Mouse (Mus musculus): ENCODE data around the gene Rer1.

Gene Rer1

DNA sequence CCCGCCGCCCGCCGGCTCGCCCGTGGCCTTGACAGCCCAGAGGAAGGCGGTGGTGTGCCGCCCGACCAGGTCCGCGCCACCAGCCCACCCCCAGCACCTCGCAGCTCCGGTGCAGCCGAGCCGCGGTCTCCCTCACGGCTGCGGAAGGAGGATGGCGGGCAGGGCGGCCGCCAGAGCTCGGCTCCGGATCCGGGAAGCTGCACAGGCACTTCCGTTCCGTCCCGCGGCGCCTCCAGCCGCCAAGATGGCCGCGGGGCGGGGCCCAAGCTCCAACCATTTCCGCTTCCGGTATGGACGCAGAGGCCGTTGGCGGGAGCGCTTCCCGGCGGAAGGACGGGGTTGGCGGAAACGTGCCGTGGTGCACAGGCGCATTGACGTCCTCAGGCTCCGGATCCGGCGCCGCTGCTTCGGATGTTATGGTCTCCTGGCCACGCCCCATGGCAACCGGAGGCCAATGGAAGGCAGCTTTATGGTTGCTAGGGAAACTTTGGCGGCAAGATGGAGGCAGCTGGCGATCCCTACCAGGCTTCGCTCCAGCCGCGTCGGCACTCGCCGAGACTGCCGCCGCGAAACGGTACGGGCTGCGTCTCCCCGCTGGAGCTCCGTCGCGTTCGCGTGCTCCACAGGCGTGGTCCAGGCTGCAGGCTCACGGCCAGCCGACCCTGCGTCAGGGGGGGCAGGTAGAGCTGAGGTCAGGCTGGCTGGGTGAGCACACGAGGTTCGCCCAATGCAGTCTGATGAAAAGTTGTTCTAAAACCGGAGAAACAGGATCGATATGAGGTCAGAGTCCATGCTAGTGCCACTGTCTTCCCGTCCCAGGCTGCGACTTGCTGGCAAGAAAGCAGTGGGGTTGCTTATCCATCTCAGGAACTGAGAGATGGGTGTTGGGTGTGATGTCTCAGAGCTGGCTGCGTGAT lies at the start of gene Rer1, which contains the start of gene Morn1:
TSS of gene Rer1 (minus strand) at position 275 of the 917 bp plus-strand sequence.
TSS of gene Morn1 (plus strand) at position 470 of the 917 bp plus-strand sequence.
- DNase-seq (ENCODE audit: low spot score), result peak; percentile 99

GRCm38 (mm10) chr4:155134686-155135172 lies 48.5 kb upstream of the Rer1 start:
- no peak for DNase-seq (ENCODE audit: low spot score)

DNA sequence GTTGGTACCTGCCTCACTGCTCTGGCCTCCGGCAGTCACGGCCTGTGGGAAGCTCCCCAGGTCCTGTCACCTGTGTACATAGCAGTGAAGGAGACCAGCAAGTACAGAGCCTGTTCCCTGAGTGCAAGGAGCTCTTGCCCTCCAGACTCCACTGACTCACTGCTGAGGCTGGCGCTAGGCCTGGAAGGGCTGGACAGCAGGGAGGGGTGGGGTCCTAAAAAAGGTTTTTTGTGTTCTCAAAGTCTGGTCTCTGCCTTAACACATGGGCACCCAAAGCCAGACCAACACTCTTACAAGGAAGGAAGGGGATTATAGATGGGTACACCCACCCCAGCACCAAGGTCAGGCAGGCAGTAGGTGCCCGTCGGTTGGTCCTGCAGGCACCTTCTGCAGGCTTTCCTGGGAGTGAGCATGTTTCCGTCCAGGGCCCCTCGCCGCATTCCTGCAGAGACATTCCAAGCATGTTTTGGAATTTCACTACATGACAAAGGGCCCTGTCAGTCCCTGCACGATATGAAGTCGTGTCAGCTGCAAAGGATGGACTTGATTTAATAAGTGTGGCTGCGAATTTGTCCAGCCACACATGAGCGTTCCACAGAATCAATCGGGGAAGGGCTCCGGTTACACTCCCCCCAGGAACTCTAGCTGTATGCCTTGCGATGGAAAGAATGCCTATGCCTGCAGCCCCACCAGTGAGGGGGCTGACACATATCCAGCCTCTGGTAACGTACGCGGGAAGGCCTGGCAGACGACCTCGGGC lies 47.7 kb upstream of the Rer1 start:
- DNase-seq (ENCODE audit: low spot score), result no peak

DNA sequence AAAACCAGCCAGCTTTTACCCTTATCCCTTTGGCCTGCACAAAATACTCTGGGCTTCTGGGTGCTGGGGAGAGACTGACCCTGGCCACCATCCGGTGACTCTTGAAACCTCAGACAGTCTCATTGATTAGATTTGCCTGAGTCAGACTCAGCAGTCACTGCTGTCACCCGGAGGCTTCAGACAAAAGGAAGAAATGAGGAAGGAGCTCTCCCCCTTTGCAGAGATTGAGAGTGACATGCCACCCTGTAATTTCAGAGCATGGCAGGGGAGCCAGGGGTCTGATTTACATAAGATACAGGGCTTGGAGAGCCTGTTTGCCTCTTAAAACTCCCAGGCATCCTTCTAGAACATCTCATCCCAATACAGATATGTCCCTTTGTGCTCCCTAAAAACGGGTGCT lies 47.0 kb upstream of the Rer1 start:
- no peak for DNase-seq (ENCODE audit: low spot score)

DNA sequence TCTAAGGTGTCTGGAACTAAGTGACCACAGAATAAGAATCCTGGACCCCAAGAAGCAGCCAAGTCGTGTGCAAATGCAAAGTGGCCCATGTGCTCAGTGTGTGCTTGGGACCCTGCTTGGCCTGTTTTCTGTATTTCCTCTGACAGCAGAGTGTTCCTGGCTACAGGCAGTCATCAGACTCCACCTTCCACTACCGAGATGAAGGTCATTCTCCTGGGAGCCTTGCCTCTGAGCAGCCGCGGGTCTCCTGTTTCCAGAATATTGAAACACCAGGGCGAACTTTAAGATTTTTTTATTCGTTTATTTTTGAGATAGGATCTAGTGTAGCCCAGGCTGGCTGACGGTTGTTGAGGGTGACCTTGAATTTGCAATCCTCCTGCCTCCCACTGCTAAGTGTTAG lies 44.4 kb upstream of the Rer1 start:
- no peak for DNase-seq (ENCODE audit: low spot score)

- peak; percentile 50 for DNase-seq (ENCODE audit: low spot score)
Measured at GRCm38 (mm10) chr4:155129996-155130395, 43.8 kb upstream of the Rer1 start.

GRCm38 (mm10) chr4:155129132-155129917 lies 43.1 kb upstream of the Rer1 start:
- DNase-seq (ENCODE audit: low spot score), result no peak

DNA sequence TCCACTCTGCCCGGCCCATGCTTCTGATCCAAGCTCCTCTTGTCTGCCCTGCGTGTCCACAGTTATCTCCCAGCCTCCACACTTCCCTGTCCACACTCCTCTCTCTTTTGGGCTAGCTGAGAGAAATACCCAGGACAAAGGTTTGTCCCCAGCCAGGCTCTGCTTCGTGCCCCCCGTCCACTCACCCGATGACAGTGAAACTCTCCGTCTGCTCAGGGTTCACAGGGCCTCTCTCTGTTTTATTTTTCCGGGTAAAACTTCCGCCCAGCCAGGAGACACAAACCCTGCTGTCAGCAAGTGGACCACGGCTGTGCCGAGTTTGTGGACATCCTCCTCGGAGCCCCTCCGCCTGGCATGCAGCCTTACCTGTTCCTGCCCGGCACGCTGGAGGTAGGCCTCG lies 42.2 kb upstream of the Rer1 start:
- no peak for DNase-seq (ENCODE audit: low spot score)

DNA sequence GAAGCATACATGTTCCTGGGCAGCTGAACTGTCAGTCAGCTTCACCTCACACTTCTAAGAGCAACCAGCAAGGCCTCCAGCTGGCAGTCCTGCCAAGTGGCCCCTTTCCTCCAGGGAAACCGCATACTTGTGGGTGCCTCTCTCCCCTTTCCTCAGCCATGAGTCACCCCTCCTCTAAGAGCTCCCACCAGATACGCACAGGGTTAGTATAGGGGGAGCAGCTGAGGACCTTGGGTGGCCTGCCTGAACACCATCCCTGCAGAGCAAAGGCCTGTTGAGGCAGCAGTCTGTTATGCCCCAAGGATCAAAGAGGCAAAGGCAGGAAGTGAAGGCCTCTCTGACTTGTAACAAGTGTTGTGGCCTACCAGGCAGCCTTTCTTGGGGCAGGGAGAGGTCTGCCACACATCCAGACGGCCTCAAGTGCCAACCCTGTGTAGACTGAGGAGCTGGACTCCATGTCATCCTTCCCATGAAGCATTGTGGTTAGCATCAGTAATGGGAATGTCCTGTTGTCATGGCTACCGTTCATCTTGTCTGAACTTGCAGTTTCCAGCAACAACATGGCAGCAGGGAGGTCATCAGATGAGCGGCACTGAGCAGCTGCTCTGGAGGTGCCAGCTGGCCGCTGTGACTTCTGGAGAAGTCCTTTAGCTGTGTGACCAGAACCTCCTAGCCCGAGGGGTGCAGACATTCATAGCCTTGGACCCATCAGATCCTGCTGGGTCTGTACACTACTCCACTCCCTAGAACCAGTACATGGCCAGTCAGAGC lies 40.6 kb upstream of the Rer1 start:
- no peak for DNase-seq (ENCODE audit: low spot score)

DNA sequence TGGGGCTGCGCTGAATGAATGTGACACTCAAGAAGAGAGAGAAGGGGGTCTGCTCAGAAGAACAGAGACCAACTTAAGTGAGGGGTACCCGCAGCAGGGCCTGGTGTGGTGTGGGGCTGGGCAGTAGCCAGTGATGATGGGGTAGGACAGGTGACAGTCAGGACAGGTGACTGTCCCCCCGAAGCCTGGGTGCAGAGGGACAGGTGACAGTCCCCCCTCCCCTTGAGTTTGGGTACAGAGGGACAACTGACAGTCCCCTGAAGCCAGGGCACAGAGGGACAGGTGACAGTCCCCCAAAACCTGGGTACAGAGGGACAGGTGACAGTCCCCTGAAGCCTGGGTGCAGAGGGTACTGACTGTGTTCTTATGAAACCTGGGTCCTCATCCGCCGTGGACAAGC lies 40.0 kb upstream of the Rer1 start:
- no peak for DNase-seq (ENCODE audit: low spot score)

DNA sequence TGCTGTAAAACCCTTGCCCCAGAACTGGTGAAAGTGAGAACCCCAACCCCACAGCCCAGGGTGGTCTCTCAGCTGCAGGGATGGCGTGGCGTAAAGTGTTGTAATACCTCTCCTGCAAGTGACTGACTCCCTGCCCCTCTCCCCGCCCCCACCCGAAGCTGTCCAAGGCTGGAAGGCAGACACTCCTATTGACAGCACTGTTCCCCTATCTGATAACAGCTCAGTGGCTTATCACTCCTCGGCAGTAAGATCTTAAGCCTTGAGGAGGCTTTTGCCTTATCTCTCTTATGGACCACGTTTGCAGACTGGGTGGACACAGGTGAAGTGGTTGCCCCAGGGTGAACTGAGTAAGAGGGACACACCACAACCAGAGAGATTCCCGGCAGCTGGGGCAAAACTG lies 39.1 kb upstream of the Rer1 start:
- no peak for DNase-seq (ENCODE audit: low spot score)

- no peak for DNase-seq (ENCODE audit: low spot score)
Measured at GRCm38 (mm10) chr4:155123868-155124534, 37.8 kb upstream of the Rer1 start.

DNA sequence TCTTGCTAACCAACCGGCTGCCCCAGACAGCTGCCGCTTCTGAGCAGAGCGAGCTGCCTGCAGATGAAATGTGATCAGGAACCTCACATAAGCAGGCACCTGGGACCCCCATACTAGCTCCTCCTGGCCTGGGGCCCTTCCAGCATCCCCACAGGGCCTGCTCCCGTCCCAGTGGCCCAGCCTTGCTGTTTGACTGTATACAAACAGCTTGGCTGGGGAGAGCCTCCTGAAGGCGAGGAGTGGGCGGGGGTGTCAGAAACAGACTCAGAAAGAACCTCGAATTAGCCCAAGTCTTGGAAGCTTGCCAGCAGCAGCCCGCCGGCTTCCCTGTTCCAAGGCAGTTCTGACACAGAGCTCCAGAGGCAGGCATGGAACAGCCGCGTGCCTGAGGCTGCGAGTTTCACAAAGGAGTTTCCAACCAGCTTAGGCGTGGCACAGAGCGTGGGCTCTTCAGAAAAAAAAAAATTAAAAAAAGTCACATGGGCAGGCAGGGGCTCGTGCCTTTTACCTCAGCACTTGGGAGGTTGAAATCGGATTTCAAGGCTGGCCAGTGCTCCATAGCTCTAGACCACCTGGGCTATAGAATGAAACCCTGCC lies 36.4 kb upstream of the Rer1 start:
- no peak for DNase-seq (ENCODE audit: low spot score)

DNA sequence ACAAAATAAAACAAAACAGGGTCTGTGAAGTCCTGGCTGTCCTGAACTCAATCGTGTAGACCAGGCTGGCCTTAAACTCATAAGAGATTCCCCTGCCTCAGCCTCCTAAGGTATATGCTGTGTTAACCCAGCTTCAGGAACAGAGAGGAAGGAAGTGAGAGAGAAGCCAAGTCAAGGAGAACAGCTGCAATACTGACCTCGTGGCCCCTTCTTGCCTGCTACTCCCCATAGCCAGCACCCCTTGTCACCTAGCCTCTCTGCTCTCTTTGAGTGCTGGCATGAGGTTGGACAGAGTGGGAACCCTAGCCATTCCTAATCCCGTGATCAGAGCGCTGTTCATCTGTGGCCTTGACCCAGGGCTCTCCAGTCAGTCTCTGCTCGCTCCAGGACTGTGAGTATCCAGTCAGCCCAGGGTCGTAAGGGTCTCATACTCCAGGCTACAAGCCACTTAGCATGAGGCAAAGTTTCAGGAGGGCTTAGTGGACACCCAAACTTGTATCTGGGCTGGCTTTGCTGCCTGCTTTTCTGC lies 35.8 kb upstream of the Rer1 start:
- DNase-seq (ENCODE audit: low spot score), result no peak

- DNase-seq (ENCODE audit: low spot score), result no peak
Measured at GRCm38 (mm10) chr4:155121222-155121621, 35.0 kb upstream of the Rer1 start.

DNA sequence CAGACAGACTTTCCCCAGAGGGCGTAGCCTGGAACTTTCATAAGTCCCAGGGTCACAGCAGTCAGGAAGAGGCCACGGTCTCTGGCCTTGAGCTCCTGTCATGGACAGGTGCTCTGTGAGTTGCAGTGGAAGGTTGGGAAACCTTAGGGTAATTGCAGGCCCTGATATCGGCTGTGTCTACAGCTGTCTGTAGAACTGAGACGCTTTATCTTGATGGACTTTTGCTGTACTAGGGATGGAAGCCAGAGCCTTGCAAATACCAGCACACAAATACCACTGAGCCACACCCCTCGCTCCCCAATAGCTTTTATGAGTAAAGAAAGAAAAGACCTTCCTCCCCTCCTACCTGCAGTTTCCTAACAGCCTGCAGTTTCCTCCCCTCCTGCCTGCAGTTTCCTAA lies 34.4 kb upstream of the Rer1 start:
- DNase-seq (ENCODE audit: low spot score), result no peak

- no peak for DNase-seq (ENCODE audit: low spot score)
Measured at GRCm38 (mm10) chr4:155120038-155120437, 33.9 kb upstream of the Rer1 start.

- DNase-seq (ENCODE audit: low spot score), result no peak
Measured at GRCm38 (mm10) chr4:155118278-155118677, 32.1 kb upstream of the Rer1 start.

- DNase-seq (ENCODE audit: low spot score), result no peak
Measured at GRCm38 (mm10) chr4:155117396-155117978, 31.3 kb upstream of the Rer1 start.

GRCm38 (mm10) chr4:155116607-155117006 lies 30.4 kb upstream of the Rer1 start:
- DNase-seq (ENCODE audit: low spot score), result no peak

Measured in urinary bladder, postnatal 10 days (tissue).